Mouse (Mus musculus) frontal cortex, postnatal 25 days (tissue): ENCODE measurements around the gene Hist1h3c.
"Not testable (repeated sequence)": the region's sequence is repeated elsewhere in the genome, so short reads cannot be mapped to it uniquely, and the experiment has no call there.

Experiments
- DNase-seq, 2 experiments: peaks; one replicate each; pipeline ENCODE4 v3.0.0; 2022; ENCODE audit warnings: low spot score in 2 of 2

Gene Hist1h3c

DNA sequence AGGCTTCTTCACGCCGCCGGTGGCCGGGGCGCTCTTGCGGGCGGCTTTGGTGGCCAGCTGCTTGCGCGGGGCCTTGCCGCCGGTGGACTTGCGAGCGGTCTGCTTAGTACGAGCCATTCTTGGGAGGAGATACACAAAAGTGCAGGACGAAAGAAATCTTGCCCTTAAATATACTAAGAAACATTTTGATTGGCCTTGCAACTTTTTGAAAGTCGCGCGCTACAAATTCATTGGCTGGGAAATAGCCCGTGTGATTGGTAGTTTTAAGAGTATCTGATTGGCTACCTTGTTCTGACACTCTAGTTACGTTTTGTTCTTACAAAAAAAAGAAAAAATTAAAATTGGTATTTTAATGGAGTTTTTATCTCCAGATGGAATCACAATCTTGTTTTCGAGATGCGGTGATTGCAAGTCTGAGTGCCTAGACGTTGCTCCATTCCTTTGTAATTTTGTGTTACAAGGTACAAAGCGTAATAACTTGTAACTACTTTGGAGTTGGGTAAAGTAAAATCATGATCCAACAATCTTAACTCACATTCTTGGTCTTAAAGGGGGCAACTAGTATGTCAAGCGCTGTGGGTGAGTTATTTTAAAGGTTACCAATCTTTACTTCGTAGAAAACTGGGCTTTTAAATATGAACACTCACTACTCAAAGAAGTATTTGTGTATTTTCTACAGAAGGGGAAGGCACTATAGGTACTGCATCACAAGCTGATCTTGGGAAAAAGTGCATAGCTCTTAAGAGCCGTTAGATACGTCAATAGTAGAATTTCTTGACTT lies at the start of gene Hist1h3c:
Hist1h3c (minus strand) TSS at position 222 of the 781 bp plus-strand sequence.
- peak; percentile 65 to 79 for DNase-seq

DNA sequence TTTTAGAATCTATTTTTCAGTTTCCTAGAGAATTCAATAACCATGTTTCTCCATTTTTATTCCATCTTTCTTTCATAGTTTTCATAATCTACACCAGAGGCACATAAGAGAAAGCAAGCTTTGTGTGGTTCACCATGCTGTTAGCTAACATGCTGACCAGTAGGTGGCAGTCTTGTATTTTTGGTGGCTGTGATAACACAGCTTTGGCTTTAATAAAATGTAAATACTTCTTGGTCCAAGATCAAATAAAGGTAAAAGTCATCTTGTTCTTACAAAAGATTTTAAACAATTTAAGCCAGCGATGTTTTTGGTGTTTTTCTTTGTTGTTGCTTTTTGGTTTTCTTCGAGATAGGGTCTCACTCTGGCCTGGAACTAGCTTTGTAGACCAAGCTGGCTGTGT lies 47.1 kb upstream of the Hist1h3c start:
- peak in 1 of 2 experiments; percentile 7 for DNase-seq

DNA sequence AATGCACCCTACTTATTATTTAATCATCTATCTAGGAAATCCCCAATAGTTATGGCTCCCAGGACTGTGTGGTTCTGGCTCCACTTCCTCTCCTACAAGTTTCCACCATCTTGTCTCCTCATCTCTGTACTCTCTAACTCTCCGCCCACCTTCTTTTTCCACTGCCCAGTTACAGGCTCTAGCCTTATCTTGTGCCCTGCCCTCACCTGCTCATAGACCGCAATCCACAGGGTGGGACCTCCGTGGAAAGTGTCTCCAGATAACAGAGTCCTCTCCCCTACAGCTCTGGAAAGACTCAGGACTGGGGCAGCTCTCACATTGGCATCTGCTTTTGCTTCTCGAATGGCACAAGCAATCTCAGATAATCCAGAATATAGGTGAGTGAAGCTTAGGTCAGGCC lies 33.6 kb upstream of the Hist1h3c start:
- DNase-seq, result no peak

DNA sequence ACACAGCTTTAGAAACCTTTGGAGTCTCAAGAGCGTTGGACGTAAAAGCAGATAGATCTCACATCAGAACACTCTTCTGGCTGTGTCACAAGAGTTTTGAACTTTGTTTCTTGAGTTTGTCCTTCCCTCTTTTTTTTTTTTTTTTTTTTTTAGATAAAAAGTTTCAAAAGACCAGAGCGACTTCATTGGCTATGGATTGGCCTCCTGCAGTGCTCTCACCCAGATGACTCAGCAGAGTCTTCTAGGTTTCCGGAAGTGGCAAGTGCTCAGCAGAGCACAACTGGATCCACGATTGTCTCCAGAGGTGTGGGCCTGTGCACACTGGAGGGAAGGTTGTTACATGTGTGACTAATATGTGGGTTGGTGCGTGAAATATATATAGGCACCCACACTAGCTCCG lies 32.9 kb upstream of the Hist1h3c start:
- no peak for DNase-seq

DNA sequence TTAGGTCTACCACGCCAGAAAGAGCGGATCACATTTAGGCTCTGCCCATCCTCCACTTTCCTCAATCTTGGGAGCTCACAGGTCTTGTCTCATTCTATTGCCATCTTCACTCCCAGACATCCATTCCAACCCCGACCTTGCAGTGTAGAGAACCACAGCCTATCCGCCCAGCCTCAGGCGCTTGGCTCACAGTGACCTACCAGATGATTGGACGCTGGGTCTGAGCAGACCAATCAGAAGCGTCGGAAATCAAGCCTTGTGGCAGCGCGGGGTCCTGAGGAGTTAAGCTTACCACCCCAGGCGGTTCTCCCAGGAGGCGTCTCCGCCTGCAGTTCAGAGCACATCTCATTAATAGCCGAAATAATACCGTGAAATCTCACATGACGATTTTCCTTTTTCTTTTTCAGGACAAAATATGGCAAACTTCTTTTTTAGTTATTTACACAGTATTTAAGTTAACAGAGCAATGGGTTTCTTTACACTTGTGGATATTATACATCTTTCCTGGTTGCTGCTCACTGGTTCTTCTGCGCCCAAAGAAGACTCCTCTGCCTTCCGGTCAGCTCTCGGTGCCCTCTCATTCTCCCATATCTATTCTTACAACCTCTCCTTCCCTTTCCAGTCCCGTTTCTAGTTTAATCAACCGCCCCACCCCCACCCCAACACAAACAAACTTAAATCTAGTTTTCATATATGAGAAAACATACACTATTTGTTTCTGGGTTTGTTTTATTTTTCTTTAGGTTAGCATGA lies 27.3 kb upstream of the Hist1h3c start:
- no peak for DNase-seq

DNA sequence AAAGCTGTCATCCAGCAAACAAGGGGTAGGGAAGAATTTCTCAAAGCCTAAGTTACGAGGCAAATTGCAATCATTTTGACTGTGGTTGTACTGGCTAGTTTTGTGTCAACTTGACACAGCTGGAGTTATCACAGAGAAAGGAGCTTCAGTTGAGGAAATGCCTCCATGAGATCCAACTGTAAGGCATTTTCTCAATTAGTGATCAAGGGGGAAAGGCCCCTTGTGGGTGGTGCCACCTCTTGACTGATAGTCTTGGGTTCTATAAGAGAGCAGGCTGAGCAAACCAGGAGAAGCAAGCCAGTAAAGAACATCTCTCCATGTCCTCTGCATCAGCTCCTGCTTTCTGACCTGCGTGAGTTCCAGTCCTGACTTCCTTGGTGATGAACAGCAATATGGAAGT lies 24.2 kb upstream of the Hist1h3c start, which contains the start of gene Trim38:
Trim38 (plus strand) TSS at position 301 of the 400 bp plus-strand sequence.
- DNase-seq, result not testable (repeated sequence)

DNA sequence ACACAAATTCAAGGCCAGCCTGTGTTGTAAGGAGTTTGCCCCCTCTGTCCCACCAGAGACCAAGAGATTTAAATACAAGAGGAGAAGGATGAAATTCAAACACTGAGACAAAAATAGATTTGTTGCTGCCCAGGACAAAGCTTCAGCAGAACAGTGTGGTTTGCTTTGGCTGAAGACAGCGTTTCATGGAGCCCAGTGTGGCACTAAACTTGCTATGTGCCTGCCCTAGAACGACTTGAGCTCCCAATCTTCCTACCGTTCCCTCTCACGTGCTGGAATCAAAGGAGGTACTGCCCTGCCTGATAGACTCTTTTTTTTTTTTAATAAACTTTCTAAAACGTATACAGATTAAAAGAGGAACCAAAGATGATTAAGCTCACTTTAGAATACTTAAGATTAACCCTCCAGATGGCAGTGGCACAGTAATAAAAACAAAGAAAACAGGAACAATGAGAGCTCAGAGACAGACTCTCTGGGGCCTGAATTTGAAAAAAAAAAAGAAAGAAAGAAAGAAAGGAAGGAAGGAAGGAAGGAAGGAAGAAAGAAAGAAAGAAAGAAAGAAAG lies 23.5 kb upstream of the Hist1h3c start:
- DNase-seq, result no peak

DNA sequence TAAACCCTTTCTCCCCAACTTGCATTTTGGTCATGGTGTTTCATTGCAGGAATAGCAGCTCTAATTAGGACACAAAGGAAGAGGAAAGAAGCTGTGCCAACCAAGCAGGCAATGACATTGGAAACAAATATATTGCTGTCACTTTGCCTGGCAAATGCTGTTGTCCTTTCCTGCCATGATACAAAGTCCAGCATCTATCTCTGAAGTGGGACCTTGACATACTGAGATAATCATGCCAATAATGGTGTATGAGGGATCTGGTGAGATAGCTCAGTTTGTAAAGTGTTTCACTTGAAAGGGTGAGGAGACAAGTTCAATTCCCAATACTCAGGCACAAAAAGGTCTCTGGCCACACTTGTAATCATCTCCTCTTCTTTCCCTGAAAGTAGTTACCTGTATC lies 21.4 kb upstream of the Hist1h3c start:
- no peak for DNase-seq

DNA sequence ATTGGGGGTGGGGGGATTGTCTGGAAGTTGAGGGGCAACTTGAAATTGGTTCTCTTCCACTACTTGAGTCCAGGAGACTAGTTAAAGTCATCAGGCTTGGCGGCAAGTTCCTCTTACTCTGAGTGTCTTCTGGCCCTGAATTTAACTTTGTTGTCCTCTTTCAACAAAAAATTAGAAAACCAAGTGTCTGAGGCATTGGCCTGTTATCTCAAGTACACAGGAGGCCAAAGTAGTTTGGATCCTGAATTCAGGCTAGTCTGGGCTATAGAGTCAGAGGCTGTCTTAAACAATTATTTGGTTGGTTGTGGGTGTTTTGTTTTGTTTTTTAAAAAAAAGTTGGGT lies 19.7 kb upstream of the Hist1h3c start:
- no peak for DNase-seq

DNA sequence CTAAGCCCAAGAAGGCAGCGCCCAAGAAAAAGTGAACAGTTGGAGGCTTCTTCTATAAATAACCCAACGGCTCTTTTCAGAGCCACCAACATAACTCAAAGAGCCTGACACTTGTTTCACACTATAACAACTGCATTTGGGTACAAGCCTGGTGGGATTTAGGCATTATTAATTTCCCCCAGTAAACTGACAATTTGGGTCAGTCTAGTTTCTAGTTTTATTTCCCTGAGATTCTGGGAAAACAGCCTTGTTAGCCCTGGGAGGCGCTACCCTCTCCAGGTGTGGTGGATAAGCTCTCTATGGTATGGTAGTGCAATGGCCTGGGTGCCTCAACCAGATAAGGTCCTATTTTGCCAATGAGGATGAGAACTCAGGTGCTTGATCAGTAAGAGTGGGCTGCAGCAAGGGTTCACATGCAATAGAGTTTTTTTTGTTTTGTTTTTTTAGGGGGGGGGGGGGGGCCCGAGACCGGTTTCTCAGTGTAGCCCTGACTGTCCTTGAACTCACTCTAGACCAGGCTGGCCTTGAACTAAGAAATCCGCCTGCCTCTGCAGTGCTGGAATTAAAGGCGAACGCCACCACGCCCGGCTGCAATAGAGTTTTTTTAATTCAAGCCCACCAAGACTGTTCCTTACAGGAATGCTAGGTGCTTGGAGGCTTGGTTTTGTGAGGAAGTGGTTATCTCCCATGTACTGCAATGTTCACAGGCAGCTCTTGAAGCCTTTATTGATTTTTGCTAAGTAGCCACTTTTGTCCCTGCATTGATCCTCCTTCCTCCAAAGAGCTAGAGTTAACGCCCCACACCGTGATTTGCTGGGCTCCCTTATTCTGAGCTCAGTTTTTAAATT lies 19.1 kb upstream of the Hist1h3c start:
- DNase-seq, result no peak

DNA sequence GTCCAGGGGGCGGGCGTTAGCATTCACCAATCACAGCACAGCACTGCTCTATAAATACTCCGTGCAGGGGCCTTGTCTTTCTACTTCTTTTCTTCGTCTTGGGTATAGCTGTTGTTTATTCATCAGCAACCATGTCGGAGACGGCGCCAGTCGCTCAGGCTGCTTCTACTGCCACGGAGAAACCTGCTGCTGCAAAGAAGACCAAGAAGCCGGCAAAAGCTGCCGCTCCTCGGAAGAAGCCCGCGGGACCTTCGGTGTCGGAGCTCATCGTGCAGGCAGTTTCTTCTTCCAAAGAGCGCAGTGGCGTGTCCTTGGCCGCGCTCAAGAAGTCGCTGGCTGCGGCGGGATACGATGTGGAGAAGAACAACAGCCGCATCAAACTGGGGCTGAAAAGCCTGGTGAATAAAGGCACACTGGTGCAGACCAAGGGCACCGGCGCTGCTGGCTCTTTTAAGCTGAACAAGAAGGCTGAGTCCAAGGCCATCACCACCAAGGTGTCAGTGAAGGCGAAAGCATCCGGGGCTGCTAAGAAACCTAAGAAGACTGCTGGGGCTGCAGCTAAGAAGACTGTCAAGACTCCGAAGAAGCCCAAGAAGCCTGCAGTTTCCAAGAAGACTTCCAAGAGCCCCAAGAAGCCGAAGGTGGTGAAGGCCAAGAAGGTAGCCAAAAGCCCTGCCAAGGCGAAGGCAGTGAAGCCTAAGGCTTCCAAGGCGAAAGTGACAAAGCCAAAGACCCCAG lies 18.4 kb upstream of the Hist1h3c start, which contains the start of gene Hist1h1a:
Hist1h1a (plus strand) TSS at position 81 of the 738 bp plus-strand sequence.
- peak; percentile 65 to 71 for DNase-seq

DNA sequence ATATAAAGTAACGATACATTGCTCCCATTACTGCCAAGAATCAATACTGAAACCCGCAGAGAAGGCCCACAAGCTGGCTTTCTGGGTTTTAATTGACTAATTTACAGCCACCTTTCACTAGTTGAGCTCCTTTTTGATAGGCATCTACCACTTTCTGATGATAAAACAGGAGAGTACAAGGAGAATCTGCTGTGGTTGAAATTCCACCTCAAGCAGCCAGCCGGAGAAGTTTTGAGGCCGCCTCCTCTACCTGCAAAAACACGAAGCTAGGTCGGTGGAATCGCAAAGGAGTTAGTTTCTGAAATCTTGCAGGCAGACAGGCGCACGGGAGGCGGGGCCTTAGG lies 17.8 kb upstream of the Hist1h3c start:
- no peak for DNase-seq

DNA sequence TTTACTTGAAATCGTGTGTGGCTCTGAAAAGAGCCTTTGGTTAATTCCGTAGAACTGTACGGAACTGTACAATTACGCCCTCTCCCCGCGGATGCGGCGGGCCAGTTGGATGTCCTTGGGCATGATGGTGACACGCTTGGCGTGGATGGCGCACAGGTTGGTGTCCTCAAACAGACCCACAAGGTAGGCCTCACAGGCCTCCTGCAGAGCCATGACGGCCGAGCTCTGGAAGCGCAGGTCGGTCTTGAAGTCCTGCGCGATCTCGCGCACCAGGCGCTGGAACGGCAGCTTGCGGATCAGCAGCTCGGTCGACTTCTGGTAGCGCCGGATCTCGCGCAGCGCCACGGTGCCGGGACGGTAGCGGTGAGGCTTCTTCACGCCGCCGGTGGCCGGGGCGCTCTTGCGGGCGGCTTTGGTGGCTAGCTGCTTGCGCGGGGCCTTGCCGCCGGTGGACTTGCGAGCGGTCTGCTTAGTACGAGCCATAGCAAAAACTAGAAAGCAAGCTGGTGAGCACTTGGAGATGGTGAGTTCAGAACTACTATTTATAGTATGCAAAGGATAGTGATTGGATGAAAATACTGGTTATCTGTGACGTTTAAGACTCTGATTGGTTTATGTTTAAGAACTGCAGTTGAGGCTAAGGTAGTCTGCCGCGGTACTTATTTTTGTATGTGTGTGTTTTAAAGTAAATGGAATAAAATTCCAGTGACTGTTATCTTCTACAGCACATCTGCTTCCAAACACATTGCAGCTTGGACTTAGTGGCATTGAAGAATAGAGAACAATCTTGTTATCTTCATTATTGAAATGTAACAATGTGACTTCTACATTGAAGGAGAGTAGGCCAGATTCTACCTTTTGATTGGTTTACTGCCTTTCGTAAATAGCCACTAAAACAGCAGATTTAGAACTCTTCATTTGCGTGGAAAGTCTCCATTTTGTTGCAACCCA lies 16.7 kb upstream of the Hist1h3c start, which contains the start of gene Hist1h3a:
Hist1h3a (minus strand) TSS at position 516 of the 951 bp plus-strand sequence.
- DNase-seq, result peak; percentile 30 to 35

DNA sequence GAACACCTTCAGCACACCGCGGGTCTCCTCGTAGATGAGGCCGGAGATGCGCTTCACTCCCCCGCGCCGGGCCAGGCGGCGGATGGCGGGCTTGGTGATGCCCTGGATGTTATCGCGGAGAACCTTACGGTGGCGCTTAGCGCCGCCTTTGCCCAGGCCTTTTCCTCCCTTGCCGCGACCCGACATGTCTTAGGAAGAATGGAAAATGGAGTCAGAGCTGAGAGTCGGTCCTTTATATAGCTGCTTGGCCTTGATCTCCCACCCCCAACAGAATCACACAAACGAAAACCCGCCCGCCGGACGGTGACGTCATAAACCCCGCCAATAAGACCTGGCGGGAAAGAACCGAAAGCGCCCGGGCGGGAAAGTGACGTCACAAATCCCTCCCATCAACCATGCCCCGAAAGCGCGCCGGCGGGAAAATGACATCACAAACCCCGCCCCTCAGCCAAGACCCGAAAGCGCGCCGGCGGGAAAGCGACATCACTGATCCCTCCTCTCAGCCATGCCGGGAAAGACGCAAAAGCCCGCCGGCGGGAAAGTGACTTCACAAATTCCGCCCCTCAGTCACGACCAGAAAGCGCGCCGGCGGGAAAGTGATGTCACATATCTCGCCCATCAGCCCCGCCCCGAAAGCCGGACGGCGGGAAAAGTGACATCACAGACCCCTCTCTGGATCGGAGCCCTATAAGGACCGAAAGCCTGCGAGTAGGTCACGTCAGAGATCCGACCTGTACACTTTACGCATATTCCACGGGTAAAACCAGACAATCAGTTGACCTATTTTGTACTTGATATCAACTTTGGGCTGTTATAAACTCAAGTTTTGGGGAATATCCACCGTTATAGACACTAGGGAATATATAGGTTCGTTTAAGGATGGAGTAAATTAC lies 15.8 kb upstream of the Hist1h3c start, which contains the start of gene Hist1h4a:
Hist1h4a (minus strand) TSS at position 259 of the 893 bp plus-strand sequence.
- DNase-seq, result peak; percentile 96 to 98

DNA sequence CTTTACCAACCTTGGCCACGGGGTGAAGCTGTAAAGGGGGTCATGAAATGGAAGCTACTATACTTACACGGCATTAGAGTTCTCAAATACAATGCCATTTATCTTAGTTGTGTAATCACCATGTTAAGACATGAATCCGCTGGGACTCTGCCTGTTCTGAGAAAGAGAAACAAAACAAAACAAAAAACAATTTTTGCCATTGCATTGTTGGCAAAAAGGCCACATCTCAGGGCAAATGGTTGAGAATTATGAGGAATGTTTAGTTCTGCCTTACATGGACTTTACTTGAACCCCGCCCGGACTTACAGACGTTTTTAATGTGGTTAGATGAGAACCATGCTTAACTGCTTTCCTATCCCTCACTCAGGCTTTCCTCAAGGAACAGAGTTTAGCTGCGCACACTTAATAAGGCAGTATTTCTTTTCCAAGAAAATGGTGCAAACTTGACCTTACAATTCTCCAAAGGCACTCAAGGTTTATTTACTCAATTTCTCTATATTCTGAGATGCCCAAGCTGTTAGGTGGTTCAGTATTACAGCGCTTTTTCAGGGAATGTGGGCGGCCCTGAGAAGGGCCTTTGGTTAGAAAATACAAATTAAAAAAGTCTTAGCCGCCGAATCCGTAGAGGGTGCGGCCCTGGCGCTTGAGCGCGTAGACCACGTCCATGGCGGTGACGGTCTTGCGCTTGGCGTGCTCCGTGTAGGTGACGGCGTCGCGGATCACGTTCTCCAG lies 15.0 kb upstream of the Hist1h3c start:
- DNase-seq, result peak in 1 of 2 experiments; percentile 13

DNA sequence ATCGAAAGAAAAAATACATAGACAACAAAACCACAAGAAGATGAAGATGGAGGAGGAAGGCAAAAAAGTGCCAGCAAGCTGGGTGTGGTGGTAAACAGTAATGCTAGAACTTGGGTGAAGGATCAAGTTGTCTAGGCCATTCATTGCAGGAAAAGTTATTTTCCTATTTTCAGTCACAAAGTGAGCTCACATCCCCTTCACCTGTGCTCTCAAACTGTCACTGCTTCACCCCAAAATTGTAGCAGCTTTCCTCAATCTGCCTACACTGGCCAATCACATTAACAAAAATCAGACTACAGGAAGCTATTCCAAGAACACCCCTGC lies 14.5 kb upstream of the Hist1h3c start:
- no peak for DNase-seq

DNA sequence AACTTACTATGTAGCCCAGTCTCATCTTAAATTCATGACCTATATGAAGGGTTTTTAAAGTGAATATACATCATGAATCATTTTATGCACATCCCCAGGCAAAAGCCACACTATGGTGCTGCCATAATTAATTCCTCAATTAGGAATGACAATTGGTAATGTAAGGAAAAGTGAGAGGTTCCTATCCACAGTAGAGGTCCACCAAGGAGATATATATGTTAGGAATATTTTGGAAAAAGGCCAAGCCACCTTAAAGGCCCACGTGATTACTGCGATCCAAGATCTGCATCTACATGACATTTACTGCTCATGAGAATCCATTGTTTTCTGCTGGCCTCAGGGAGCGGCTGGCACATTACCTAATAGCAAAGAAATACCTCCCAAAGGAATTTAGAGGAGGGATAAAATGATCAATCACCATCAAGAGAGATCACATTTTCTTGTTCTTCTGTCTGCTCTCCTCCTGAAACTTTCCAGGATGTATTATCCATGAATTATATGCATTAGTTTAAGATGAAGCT lies 13.9 kb upstream of the Hist1h3c start:
- no peak for DNase-seq

DNA sequence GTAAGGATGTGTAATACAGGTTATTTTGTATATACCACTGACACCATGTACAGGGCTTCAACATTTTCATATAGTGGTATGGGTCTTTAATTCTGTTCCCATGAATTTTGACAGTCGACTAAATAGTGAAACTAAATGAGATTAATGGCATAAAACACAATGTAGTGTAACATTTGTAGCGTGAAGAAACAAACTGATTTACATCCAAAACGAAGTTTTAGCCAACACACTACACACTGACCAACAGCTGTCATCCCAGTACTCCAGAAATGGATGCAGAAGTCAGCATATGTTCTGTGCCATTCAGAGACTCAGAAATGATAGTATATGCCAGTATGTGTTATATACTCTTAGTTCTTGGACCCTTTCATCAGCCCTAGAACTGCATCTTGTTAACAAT lies 12.5 kb upstream of the Hist1h3c start:
- no peak for DNase-seq
